Mouse (Mus musculus): ENCODE measurements around the gene Stk39. TPM values are rescaled to one million over a fixed set of nuclear protein-coding genes. Genes with fewer than 3 reads are reported as not detected.

The Stk39 gene
- polyA plus RNA-seq, 1 experiment, result 16.7 TPM

GRCm38 (mm10) chr2:68366091-68366896 lies 105.8 kb downstream of the Stk39 start:
- H3K4me1 ChIP-seq (ENCODE audit: control insufficient read depth, insufficient read depth, insufficient read length, low read length), result peaks cover 2% of the 10 kb centered on the region
- no peak overlapping the region for H3K27ac ChIP-seq (replicated peaks; ENCODE audit: low read depth, low read length)
- H3K4me3 ChIP-seq (ENCODE audit: insufficient read depth, low read depth, low read length), result no peak overlapping the region

GRCm38 (mm10) chr2:68365504-68365903 lies 106.6 kb downstream of the Stk39 start:
- H3K4me1 ChIP-seq (ENCODE audit: control insufficient read depth, insufficient read depth, insufficient read length, low read length), result peaks cover 2% of the 10 kb centered on the region
- H3K27ac ChIP-seq (replicated peaks; ENCODE audit: low read depth, low read length), result no peak overlapping the region
- no peak overlapping the region for H3K4me3 ChIP-seq (ENCODE audit: insufficient read depth, low read depth, low read length)

GRCm38 (mm10) chr2:68364181-68364900 lies 107.7 kb downstream of the Stk39 start:
- Histone ChIP-seq H3K27ac (replicated peaks; ENCODE audit: low read depth, low read length) (no peak overlapping the region), H3K4me3 (ENCODE audit: insufficient read depth, low read depth, low read length) (no peak overlapping the region), H3K4me1 (ENCODE audit: control insufficient read depth, insufficient read depth, insufficient read length, low read length) (no peaks in the 10 kb centered on the region)

- Histone ChIP-seq H3K27ac (replicated peaks; ENCODE audit: low read depth, low read length) (no peak overlapping the region), H3K4me3 (ENCODE audit: insufficient read depth, low read depth, low read length) (no peak overlapping the region), H3K4me1 (ENCODE audit: control insufficient read depth, insufficient read depth, insufficient read length, low read length) (no peaks in the 10 kb centered on the region)
Observed at GRCm38 (mm10) chr2:68363159-68363558, 108.9 kb downstream of the Stk39 start.

- no peak overlapping the region for H3K4me3 ChIP-seq (ENCODE audit: insufficient read depth, low read depth, low read length)
- no peak overlapping the region for H3K27ac ChIP-seq (replicated peaks; ENCODE audit: low read depth, low read length)
- H3K4me1 ChIP-seq (ENCODE audit: control insufficient read depth, insufficient read depth, insufficient read length, low read length), result no peaks in the 10 kb centered on the region
Observed at GRCm38 (mm10) chr2:68361701-68362100, 110.4 kb downstream of the Stk39 start.

GRCm38 (mm10) chr2:68350621-68351020 lies 121.4 kb downstream of the Stk39 start:
- Histone ChIP-seq H3K4me3 (ENCODE audit: insufficient read depth, low read depth, low read length) (no peak overlapping the region), H3K27ac (replicated peaks; ENCODE audit: low read depth, low read length) (no peak overlapping the region), H3K4me1 (ENCODE audit: control insufficient read depth, insufficient read depth, insufficient read length, low read length) (peaks cover 3% of the 10 kb centered on the region)

- H3K4me3 ChIP-seq (ENCODE audit: insufficient read depth, low read depth, low read length), result no peak overlapping the region
- H3K27ac ChIP-seq (replicated peaks; ENCODE audit: low read depth, low read length), result no peak overlapping the region
- peaks cover 3% of the 10 kb centered on the region for H3K4me1 ChIP-seq (ENCODE audit: control insufficient read depth, insufficient read depth, insufficient read length, low read length)
Observed at GRCm38 (mm10) chr2:68349593-68350383, 122.3 kb downstream of the Stk39 start.

- no peak overlapping the region for H3K27ac ChIP-seq (replicated peaks; ENCODE audit: low read depth, low read length)
- no peak overlapping the region for H3K4me3 ChIP-seq (ENCODE audit: insufficient read depth, low read depth, low read length)
- H3K4me1 ChIP-seq (ENCODE audit: control insufficient read depth, insufficient read depth, insufficient read length, low read length), result peaks cover 3% of the 10 kb centered on the region
Observed at GRCm38 (mm10) chr2:68348966-68349365, 123.1 kb downstream of the Stk39 start.

- Histone ChIP-seq H3K4me3 (ENCODE audit: insufficient read depth, low read depth, low read length) (no peak overlapping the region), H3K27ac (replicated peaks; ENCODE audit: low read depth, low read length) (no peak overlapping the region), H3K4me1 (ENCODE audit: control insufficient read depth, insufficient read depth, insufficient read length, low read length) (peaks cover 3% of the 10 kb centered on the region)
Observed at GRCm38 (mm10) chr2:68346606-68347237, 125.3 kb downstream of the Stk39 start.

GRCm38 (mm10) chr2:68345269-68345668 lies 126.8 kb downstream of the Stk39 start:
- Histone ChIP-seq H3K4me1 (ENCODE audit: control insufficient read depth, insufficient read depth, insufficient read length, low read length) (peaks cover 3% of the 10 kb centered on the region), H3K4me3 (ENCODE audit: insufficient read depth, low read depth, low read length) (no peak overlapping the region), H3K27ac (replicated peaks; ENCODE audit: low read depth, low read length) (no peak overlapping the region)

GRCm38 (mm10) chr2:68343751-68344150 lies 128.3 kb downstream of the Stk39 start:
- Histone ChIP-seq H3K27ac (replicated peaks; ENCODE audit: low read depth, low read length) (no peak overlapping the region), H3K4me1 (ENCODE audit: control insufficient read depth, insufficient read depth, insufficient read length, low read length) (peaks cover 3% of the 10 kb centered on the region), H3K4me3 (ENCODE audit: insufficient read depth, low read depth, low read length) (no peak overlapping the region)

- no peak overlapping the region for H3K4me3 ChIP-seq (ENCODE audit: insufficient read depth, low read depth, low read length)
- no peak overlapping the region for H3K27ac ChIP-seq (replicated peaks; ENCODE audit: low read depth, low read length)
- no peaks in the 10 kb centered on the region; the same call in 1 of the 2 replicates for H3K4me1 ChIP-seq (ENCODE audit: control insufficient read depth, insufficient read depth, insufficient read length, low read length)
Observed at GRCm38 (mm10) chr2:68342122-68342646, 129.9 kb downstream of the Stk39 start.

- no peak overlapping the region for H3K4me3 ChIP-seq (ENCODE audit: insufficient read depth, low read depth, low read length)
- no peak overlapping the region for H3K27ac ChIP-seq (replicated peaks; ENCODE audit: low read depth, low read length)
- peaks cover 3% of the 10 kb centered on the region; the same call in 1 of the 2 replicates for H3K4me1 ChIP-seq (ENCODE audit: control insufficient read depth, insufficient read depth, insufficient read length, low read length)
Observed at GRCm38 (mm10) chr2:68336913-68337312, 135.2 kb downstream of the Stk39 start.

GRCm38 (mm10) chr2:68334945-68335344 lies 137.1 kb downstream of the Stk39 start:
- Histone ChIP-seq H3K27ac (replicated peaks; ENCODE audit: low read depth, low read length) (no peak overlapping the region), H3K4me1 (ENCODE audit: control insufficient read depth, insufficient read depth, insufficient read length, low read length) (peaks cover 3% of the 10 kb centered on the region; the same call in 1 of the 2 replicates), H3K4me3 (ENCODE audit: insufficient read depth, low read depth, low read length) (no peak overlapping the region)

All from brown adipose tissue, adult 24 weeks (tissue).